Comparison of ENCODE assay signal across 8 mouse cellular contexts in genomic region chr7:66199391-66199831, GRCm38 (mm10).
DNase-seq lines count a peak whose midpoint lies in the region; ATAC-seq and TF ChIP-seq lines count a peak whose summit lies in the region.

No protein-coding gene starts in this region.

- H3K4me1 ChIP-seq in forebrain, embryonic 11.5 days (replicated peaks; ENCODE audit: control insufficient read depth, insufficient read depth, low read length) = no peaks in the 10 kb centered on the region
- no peaks in the 10 kb centered on the region for H3K4me1 ChIP-seq in forebrain, embryonic 14.5 days (ENCODE audit: control insufficient read depth, insufficient read depth, low read length)
- H3K4me1 ChIP-seq in liver, embryonic 12.5 days = peaks cover 73% of the 10 kb centered on the region
- peaks cover 6% of the 10 kb centered on the region; the same call in 1 of the 2 replicates for H3K4me1 ChIP-seq in stomach, embryonic 16.5 days (ENCODE audit: control insufficient read depth, insufficient read depth, low read length)

- H3K9ac ChIP-seq in forebrain, embryonic 11.5 days (ENCODE audit: low read length) = no peak overlapping the region
- no peak overlapping the region for H3K9ac ChIP-seq in forebrain, embryonic 14.5 days (ENCODE audit: low read length)
- H3K9ac ChIP-seq in liver, embryonic 12.5 days = peak overlapping the region; percentile 64
- H3K9ac ChIP-seq in stomach, embryonic 16.5 days (ENCODE audit: low read length) = no peak overlapping the region

- no peaks in the 10 kb centered on the region for H3K27me3 ChIP-seq in forebrain, embryonic 11.5 days (ENCODE audit: control insufficient read depth, insufficient read depth, low read length)
- no peaks in the 10 kb centered on the region for H3K27me3 ChIP-seq in forebrain, embryonic 14.5 days (replicated peaks; ENCODE audit: control insufficient read depth, insufficient read depth, low read length)
- H3K27me3 ChIP-seq in C2C12 (ENCODE audit: control insufficient read depth, insufficient read depth, insufficient read length) = no peaks in the 10 kb centered on the region
- no peaks in the 10 kb centered on the region for H3K27me3 ChIP-seq in liver, embryonic 12.5 days (replicated peaks)
- no peaks in the 10 kb centered on the region for H3K27me3 ChIP-seq in stomach, embryonic 16.5 days (ENCODE audit: control insufficient read depth, insufficient read depth, low read length)

- H3K9me3 ChIP-seq in forebrain, embryonic 11.5 days (ENCODE audit: control insufficient read depth, low read length) = no peaks in the 10 kb centered on the region
- no peaks in the 10 kb centered on the region for H3K9me3 ChIP-seq in forebrain, embryonic 14.5 days (replicated peaks; ENCODE audit: control insufficient read depth, low read length)
- no peaks in the 10 kb centered on the region for H3K9me3 ChIP-seq in liver, embryonic 12.5 days (replicated peaks)
- H3K9me3 ChIP-seq in stomach, embryonic 16.5 days (replicated peaks; ENCODE audit: control insufficient read depth, low read length) = no peaks in the 10 kb centered on the region

- TF ChIP-seq CTCF in C2C12 (IDR thresholded peaks at IDR 0.05; ENCODE audit: control insufficient read depth, insufficient read depth, insufficient read length) = no peak

- H3K79me3 ChIP-seq in C2C12 (ENCODE audit: low read depth) = no peaks in the 10 kb centered on the region

- ATAC-seq in forebrain, embryonic 11.5 days (replicated peaks; ENCODE audit: low FRiP score) = peak; percentile 61; the same call in 1 of the 2 replicates
- ATAC-seq in forebrain, embryonic 14.5 days = no peak
- ATAC-seq in liver, embryonic 12.5 days = peak; percentile 42
- peak; percentile 19; the same call in 1 of the 2 replicates for ATAC-seq in stomach, embryonic 16.5 days (ENCODE audit: insufficient read depth, low FRiP score)

- no peak overlapping the region for H3K4me3 ChIP-seq in forebrain, embryonic 11.5 days (ENCODE audit: low read depth, low read length)
- no peak overlapping the region for H3K4me3 ChIP-seq in forebrain, embryonic 14.5 days (ENCODE audit: low read depth, low read length)
- H3K4me3 ChIP-seq in C2C12 (ENCODE audit: insufficient read depth, poor library complexity, severe bottlenecking) = no peak overlapping the region
- H3K4me3 ChIP-seq in liver, embryonic 12.5 days = no peak overlapping the region
- H3K4me3 ChIP-seq in stomach, embryonic 16.5 days (replicated peaks; ENCODE audit: low read length) = no peak overlapping the region

- no peak for DNase-seq in forebrain, embryonic 11.5 days (ENCODE audit: low spot score)
- DNase-seq in forebrain, embryonic 14.5 days (ENCODE audit: low spot score) = no peak
- peak; percentile 90 for DNase-seq in fibroblast of lung, adult 2 months (ENCODE audit: low read depth)
- DNase-seq in heart, postnatal 4 days = peak; percentile 49
- no peak for DNase-seq in urinary bladder, postnatal 4 days (ENCODE audit: low spot score in 2 of 2)

- H3ac ChIP-seq in C2C12 (ENCODE audit: control insufficient read depth, insufficient read length, low read depth) = no peak overlapping the region

- H3K36me3 ChIP-seq in forebrain, embryonic 11.5 days (ENCODE audit: control insufficient read depth, insufficient read depth, low read length) = no peaks in the 10 kb centered on the region
- no peaks in the 10 kb centered on the region for H3K36me3 ChIP-seq in forebrain, embryonic 14.5 days (ENCODE audit: control insufficient read depth, insufficient read depth, low read length)
- H3K36me3 ChIP-seq in C2C12 (ENCODE audit: control insufficient read depth, insufficient read depth) = no peaks in the 10 kb centered on the region
- no peaks in the 10 kb centered on the region for H3K36me3 ChIP-seq in liver, embryonic 12.5 days
- H3K36me3 ChIP-seq in stomach, embryonic 16.5 days (ENCODE audit: control insufficient read depth, insufficient read depth, low read length) = no peaks in the 10 kb centered on the region

- 0 out of 2 replicates have a peak overlapping the region, but pooled peaks have one; percentile 2 for H3K27ac ChIP-seq in forebrain, embryonic 11.5 days (ENCODE audit: low read depth, low read length)
- H3K27ac ChIP-seq in forebrain, embryonic 14.5 days (ENCODE audit: low read depth, low read length) = no peak overlapping the region
- peak overlapping the region; percentile 85 for H3K27ac ChIP-seq in liver, embryonic 12.5 days
- no peak overlapping the region for H3K27ac ChIP-seq in stomach, embryonic 16.5 days (ENCODE audit: low read length)

- H3K4me2 ChIP-seq in forebrain, embryonic 11.5 days (ENCODE audit: low read depth, low read length, severe bottlenecking) = no peak overlapping the region
- H3K4me2 ChIP-seq in forebrain, embryonic 14.5 days (ENCODE audit: low read length) = no peak overlapping the region
- peak overlapping the region; percentile 33 for H3K4me2 ChIP-seq in liver, embryonic 12.5 days
- no peak overlapping the region for H3K4me2 ChIP-seq in stomach, embryonic 16.5 days (ENCODE audit: low read depth, low read length)

- WGBS in forebrain, embryonic 11.5 days = 80% methylated on average over 5 of the region's 5 CpGs
- 73% methylated on average over 5 of the region's 5 CpGs for WGBS in forebrain, embryonic 14.5 days
- WGBS in liver, embryonic 12.5 days (ENCODE audit: insufficient replicate concordance) = 56% methylated on average over 5 of the region's 5 CpGs
- WGBS in stomach, embryonic 16.5 days = 75% methylated on average over 5 of the region's 5 CpGs

- no peaks in the 10 kb centered on the region for H3K79me2 ChIP-seq in C2C12 (ENCODE audit: control insufficient read depth, insufficient read depth)

TF ChIP-seq in C2C12, 6 proteins besides CTCF, POLR2A, EP300 and RAD21:
- TF ChIP-seq USF1 (IDR thresholded peaks at IDR 0.05; ENCODE audit: low read depth) (no peak), CEBPB (IDR thresholded peaks at IDR 0.05; ENCODE audit: low read depth) (no peak), MYOG (IDR thresholded peaks at IDR 0.05; ENCODE audit: control insufficient read depth, extremely low read depth, insufficient read length) (no peak), MYOD1 (IDR thresholded peaks at IDR 0.05; ENCODE audit: control insufficient read depth, insufficient read length, low read depth) (peak; percentile 44)

Comparison
In these comparisons a context has a peak if more than half of its experiments do, and no peak if none do; other contexts are left out.
1. H3K27ac ChIP-seq: peak in forebrain, embryonic 11.5 days (single experiment) and liver, embryonic 12.5 days (single experiment); none in forebrain, embryonic 14.5 days (single experiment) and stomach, embryonic 16.5 days (single experiment).
2. DNase-seq: peak in fibroblast of lung, adult 2 months (single experiment) and heart, postnatal 4 days (single experiment); none in forebrain, embryonic 11.5 days (single experiment), forebrain, embryonic 14.5 days (single experiment) and urinary bladder, postnatal 4 days (0 of 2).